Mouse (Mus musculus): ENCODE data around the gene Gemin4. TPM values are rescaled to one million over a fixed set of nuclear protein-coding genes. Genes with fewer than 3 reads are reported as not detected.

The Gemin4 gene
- 20.0 and 23.9 TPM in 2 replicates for polyA plus RNA-seq (2015; fragmentation: Nextera tagmentation; extraction: Ambion mirVana)

GRCm38 (mm10) chr11:76217390-76217800 is at the start of gene Gemin4, which contains the start of gene Dbil5:
Gemin4 (minus strand) TSS chr11:76217664.
Dbil5 (plus strand) TSS chr11:76217608.
- Histone ChIP-seq H3K4me2 (peak within 1 kb of the TSS; percentile 78), H3K4me1 (peaks cover 23% of the 10 kb centered on the region), H3K9ac (peak within 1 kb of the TSS; percentile 93), H3K36me3 (peaks cover 52% of the 10 kb centered on the region), H3K4me3 (peak within 1 kb of the TSS; percentile 77), H3K9me3 (no peaks in the 10 kb centered on the region), H3K27ac (replicated peaks) (peak within 1 kb of the TSS; percentile 88), H3K27me3 (replicated peaks) (no peaks in the 10 kb centered on the region)
- under 1% methylated on average over 35 of the region's 35 CpGs for WGBS
- ATAC-seq (ENCODE audit: extremely low read depth, insufficient number of reproducible peaks, low FRiP score, low TSS enrichment), result peak; percentile 95

GRCm38 (mm10) chr11:76262611-76263351 is 45.3 kb upstream of the Gemin4 start:
- H3K4me1 ChIP-seq, result peaks cover 11% of the 10 kb centered on the region; the same call in 1 of the 2 replicates
- H3K27ac ChIP-seq (replicated peaks), result no peak overlapping the region
- no peak overlapping the region for H3K4me2 ChIP-seq
- ATAC-seq (ENCODE audit: extremely low read depth, insufficient number of reproducible peaks, low FRiP score, low TSS enrichment), result no peak
- H3K9me3 ChIP-seq, result no peaks in the 10 kb centered on the region
- no peak overlapping the region for H3K4me3 ChIP-seq
- WGBS, result 18% methylated on average over 19 of the region's 19 CpGs
- H3K9ac ChIP-seq, result no peak overlapping the region
- H3K27me3 ChIP-seq (replicated peaks), result no peaks in the 10 kb centered on the region
- H3K36me3 ChIP-seq, result peaks cover 33% of the 10 kb centered on the region

- Histone ChIP-seq H3K27ac (replicated peaks) (no peak overlapping the region), H3K9ac (no peak overlapping the region), H3K4me3 (no peak overlapping the region), H3K4me2 (no peak overlapping the region), H3K27me3 (replicated peaks) (no peaks in the 10 kb centered on the region), H3K9me3 (no peaks in the 10 kb centered on the region), H3K4me1 (peaks cover 11% of the 10 kb centered on the region), H3K36me3 (peaks cover 46% of the 10 kb centered on the region)
- WGBS, result 63% methylated on average over 12 of the region's 12 CpGs
- no peak for ATAC-seq (ENCODE audit: extremely low read depth, insufficient number of reproducible peaks, low FRiP score, low TSS enrichment)
Observed at GRCm38 (mm10) chr11:76261224-76261623, 43.8 kb upstream of the Gemin4 start.

GRCm38 (mm10) chr11:76260208-76261050 is 43.0 kb upstream of the Gemin4 start:
- no peaks in the 10 kb centered on the region for H3K27me3 ChIP-seq (replicated peaks)
- 75% methylated on average over 10 of the region's 10 CpGs for WGBS
- peaks cover 11% of the 10 kb centered on the region for H3K4me1 ChIP-seq
- no peak overlapping the region for H3K4me3 ChIP-seq
- no peak for ATAC-seq (ENCODE audit: extremely low read depth, insufficient number of reproducible peaks, low FRiP score, low TSS enrichment)
- H3K27ac ChIP-seq (replicated peaks), result no peak overlapping the region
- H3K4me2 ChIP-seq, result no peak overlapping the region
- peaks cover 47% of the 10 kb centered on the region for H3K36me3 ChIP-seq
- no peaks in the 10 kb centered on the region for H3K9me3 ChIP-seq
- H3K9ac ChIP-seq, result no peak overlapping the region

- Histone ChIP-seq H3K4me2 (no peak overlapping the region), H3K9ac (no peak overlapping the region), H3K9me3 (no peaks in the 10 kb centered on the region), H3K36me3 (peaks cover 47% of the 10 kb centered on the region), H3K4me3 (no peak overlapping the region), H3K27ac (replicated peaks) (no peak overlapping the region), H3K4me1 (peaks cover 11% of the 10 kb centered on the region), H3K27me3 (replicated peaks) (no peaks in the 10 kb centered on the region)
- 78% methylated on average over 6 of the region's 6 CpGs for WGBS
- ATAC-seq (ENCODE audit: extremely low read depth, insufficient number of reproducible peaks, low FRiP score, low TSS enrichment), result no peak
Observed at GRCm38 (mm10) chr11:76258511-76258910, 41.0 kb upstream of the Gemin4 start.

GRCm38 (mm10) chr11:76257386-76257785 is 39.9 kb upstream of the Gemin4 start:
- no peaks in the 10 kb centered on the region for H3K9me3 ChIP-seq
- peaks cover 47% of the 10 kb centered on the region for H3K36me3 ChIP-seq
- ATAC-seq (ENCODE audit: extremely low read depth, insufficient number of reproducible peaks, low FRiP score, low TSS enrichment), result no peak
- H3K27me3 ChIP-seq (replicated peaks), result no peaks in the 10 kb centered on the region
- no peak overlapping the region for H3K4me3 ChIP-seq
- H3K4me2 ChIP-seq, result no peak overlapping the region
- H3K27ac ChIP-seq (replicated peaks), result no peak overlapping the region
- peaks cover 4% of the 10 kb centered on the region; the same call in 1 of the 2 replicates for H3K4me1 ChIP-seq
- 67% methylated on average over 4 of the region's 4 CpGs for WGBS
- no peak overlapping the region for H3K9ac ChIP-seq

- Histone ChIP-seq H3K36me3 (peaks cover 43% of the 10 kb centered on the region), H3K4me2 (no peak overlapping the region), H3K27me3 (replicated peaks) (no peaks in the 10 kb centered on the region), H3K9me3 (no peaks in the 10 kb centered on the region), H3K9ac (no peak overlapping the region), H3K27ac (replicated peaks) (no peak overlapping the region), H3K4me3 (no peak overlapping the region), H3K4me1 (peaks cover 4% of the 10 kb centered on the region; the same call in 1 of the 2 replicates)
- WGBS, result 41% methylated on average over 5 of the region's 5 CpGs
- no peak for ATAC-seq (ENCODE audit: extremely low read depth, insufficient number of reproducible peaks, low FRiP score, low TSS enrichment)
Observed at GRCm38 (mm10) chr11:76256129-76256528, 38.7 kb upstream of the Gemin4 start.

- WGBS, result 65% methylated on average over 4 of the region's 4 CpGs
- Histone ChIP-seq H3K27me3 (replicated peaks) (no peaks in the 10 kb centered on the region), H3K4me1 (peaks cover under 1% of the 10 kb centered on the region; the same call in 1 of the 2 replicates), H3K4me3 (no peak overlapping the region), H3K36me3 (peaks cover 43% of the 10 kb centered on the region), H3K27ac (replicated peaks) (no peak overlapping the region), H3K9me3 (no peaks in the 10 kb centered on the region), H3K9ac (no peak overlapping the region), H3K4me2 (no peak overlapping the region)
- ATAC-seq (ENCODE audit: extremely low read depth, insufficient number of reproducible peaks, low FRiP score, low TSS enrichment), result no peak
Observed at GRCm38 (mm10) chr11:76255431-76256001, 38.1 kb upstream of the Gemin4 start.

GRCm38 (mm10) chr11:76253918-76254264 is 36.4 kb upstream of the Gemin4 start:
- no peak overlapping the region for H3K4me2 ChIP-seq
- H3K36me3 ChIP-seq, result peaks cover 49% of the 10 kb centered on the region
- no peak for ATAC-seq (ENCODE audit: extremely low read depth, insufficient number of reproducible peaks, low FRiP score, low TSS enrichment)
- H3K4me3 ChIP-seq, result no peak overlapping the region
- WGBS, result 77% methylated on average over 4 of the region's 4 CpGs
- no peaks in the 10 kb centered on the region for H3K27me3 ChIP-seq (replicated peaks)
- H3K27ac ChIP-seq (replicated peaks), result no peak overlapping the region
- H3K9ac ChIP-seq, result no peak overlapping the region
- no peaks in the 10 kb centered on the region for H3K9me3 ChIP-seq
- no peaks in the 10 kb centered on the region; the same call in 1 of the 2 replicates for H3K4me1 ChIP-seq

- WGBS, result 38% methylated on average over 5 of the region's 5 CpGs
- no peak overlapping the region for H3K4me3 ChIP-seq
- no peak overlapping the region for H3K27ac ChIP-seq (replicated peaks)
- H3K9ac ChIP-seq, result no peak overlapping the region
- H3K4me1 ChIP-seq, result no peaks in the 10 kb centered on the region; the same call in 1 of the 2 replicates
- no peaks in the 10 kb centered on the region for H3K9me3 ChIP-seq
- no peak overlapping the region for H3K4me2 ChIP-seq
- no peak for ATAC-seq (ENCODE audit: extremely low read depth, insufficient number of reproducible peaks, low FRiP score, low TSS enrichment)
- H3K36me3 ChIP-seq, result peaks cover 51% of the 10 kb centered on the region
- no peaks in the 10 kb centered on the region for H3K27me3 ChIP-seq (replicated peaks)
Observed at GRCm38 (mm10) chr11:76253145-76253917, 35.9 kb upstream of the Gemin4 start.

Data from heart, embryonic 13.5 days (tissue).